Mouse (Mus musculus) stomach, postnatal 0 days (tissue): ENCODE results near the gene Hexim2. TPM values are rescaled to one million over a fixed set of nuclear protein-coding genes. Genes with fewer than 3 reads are reported as not detected.

Source experiments
- ATAC-seq: fragments of 200-750 bp; cut with Nextera tagmentation; 2 replicates; pipeline ENCODE4 v1.8.0; 2017; ENCODE audit not compliant: low FRiP score, low TSS enrichment
- DNase-seq: peaks from one replicate; pipeline ENCODE4 v3.0.0-alpha.2; 2016; ENCODE audit warnings: low spot score
- H3K27ac ChIP-seq: fragments of 300-500 bp; sonication (generic); replicated peaks from 2 replicates; pipeline ENCODE4 v1.5.1; 2014; ENCODE audit warnings: mild to moderate bottlenecking, control low read depth
- H3K27me3 ChIP-seq: fragments of 300-500 bp; sonication (generic); 2 replicates; pipeline ENCODE4 v1.6.1; 2014; ENCODE audit warnings: low read length; ENCODE audit not compliant: control insufficient read depth, insufficient read depth
- H3K36me3 ChIP-seq: fragments of 300-500 bp; sonication (generic); 2 replicates; pipeline ENCODE4 v1.6.1; 2014; ENCODE audit warnings: low read length, mixed read lengths; ENCODE audit not compliant: control insufficient read depth, insufficient read depth
- H3K4me1 ChIP-seq: fragments of 300-500 bp; sonication (generic); replicated peaks from 2 replicates; pipeline ENCODE4 v1.6.1; 2014; ENCODE audit warnings: antibody characterized with exemption; ENCODE audit not compliant: control insufficient read depth, insufficient read depth
- H3K4me2 ChIP-seq: fragments of 300-500 bp; sonication (generic); replicated peaks from 2 replicates; pipeline ENCODE4 v1.6.1; 2014; ENCODE audit warnings: low read depth, mild to moderate bottlenecking, control low read depth, moderate library complexity
- H3K4me3 ChIP-seq: fragments of 300-500 bp; sonication (generic); 2 replicates; pipeline ENCODE4 v1.5.1; 2014; ENCODE audit warnings: low read depth, low read length, control low read depth
- H3K9ac ChIP-seq: fragments of 300-500 bp; sonication (generic); 2 replicates; pipeline ENCODE4 v1.6.1; 2014; ENCODE audit warnings: mild to moderate bottlenecking, low read length, control low read depth, mixed read lengths
- H3K9me3 ChIP-seq: fragments of 300-500 bp; sonication (generic); 2 replicates; pipeline ENCODE4 v1.6.1; 2016; ENCODE audit warnings: low read length; ENCODE audit not compliant: control insufficient read depth
- CTCF ChIP-seq: IDR thresholded peaks from 2 replicates; pipeline ENCODE4 v1.5.1; 2016; ENCODE audit warnings: antibody characterized with exemption, low read depth, mild to moderate bottlenecking, moderate library complexity
- EP300 ChIP-seq: optimal IDR thresholded peaks from 2 replicates; pipeline ENCODE3; 2016; ENCODE audit warnings: antibody characterized with exemption
- WGBS: fragments of 180-500 bp; shearing (Covaris S2); extraction: QIAGEN DNeasy Blood & Tissue Kit; methylation state at CpG from one replicate; pipeline ENCODE4 v1.1.7; 2014; 5-methylcytosine and 5-hydroxymethylcytosine counted together
- polyA plus RNA-seq: library from polyadenylated mRNA; unstranded; fragments of >200 nt; fragmentation: Nextera tagmentation; extraction: Ambion mirVana; gene quantifications from 2 replicates; pipeline ENCODE4 v1.2.1, GENCODE M21; 2015

Hexim2 gene
- polyA plus RNA-seq = 3.7 and 4.4 TPM in 2 replicates

GRCm38 (mm10) chr11:103131701-103132575 lies at the start of gene Hexim2:
Gene Hexim2 (plus strand): TSS chr11:103132429.
- H3K9me3 ChIP-seq = no peaks in the 10 kb centered on the region
- H3K27ac ChIP-seq = peak within 1 kb of the TSS; percentile 98
- H3K4me1 ChIP-seq = peaks cover 10% of the 10 kb centered on the region; the same call in 1 of the 2 replicates
- under 1% methylated on average over 39 of the region's 39 CpGs for WGBS
- peak; percentile 42 for ATAC-seq
- peak; percentile 68 for DNase-seq
- H3K27me3 ChIP-seq = no peaks in the 10 kb centered on the region
- H3K4me3 ChIP-seq = peak within 1 kb of the TSS; percentile 96
- H3K9ac ChIP-seq = peak within 1 kb of the TSS; percentile 100
- H3K36me3 ChIP-seq = no peaks in the 10 kb centered on the region
- TF ChIP-seq EP300 (no peak), CTCF (no peak)
- H3K4me2 ChIP-seq = peak within 1 kb of the TSS; percentile 70

GRCm38 (mm10) chr11:103093306-103093705 lies 38.9 kb upstream of the Hexim2 start:
- ATAC-seq = 0 out of 2 replicates have a peak, but pooled peaks have one; percentile 9
- TF ChIP-seq CTCF (no peak), EP300 (no peak)

GRCm38 (mm10) chr11:103093862-103094833 lies 38.1 kb upstream of the Hexim2 start:
- Histone ChIP-seq H3K27ac (peak overlapping the region; percentile 49), H3K4me3 (no peak overlapping the region), H3K36me3 (no peaks in the 10 kb centered on the region), H3K9ac (no peak overlapping the region), H3K27me3 (no peaks in the 10 kb centered on the region), H3K4me1 (0 out of 2 replicates have a peak, but pooled peaks cover 2% of the 10 kb centered on the region), H3K4me2 (no peak overlapping the region), H3K9me3 (no peaks in the 10 kb centered on the region)
- no peak for TF ChIP-seq CTCF
- TF ChIP-seq EP300 = no peak
- peak; percentile 95 for DNase-seq
- WGBS = 50% methylated on average over 20 of the region's 20 CpGs
- peak; percentile 90 for ATAC-seq

More at GRCm38 (mm10) chr11:103093306-103093705, 38.9 kb upstream of the Hexim2 start:
- Histone ChIP-seq H3K9ac (no peak overlapping the region), H3K27ac (0 out of 2 replicates have a peak overlapping the region, but pooled peaks have one; percentile 35), H3K4me2 (no peak overlapping the region), H3K36me3 (no peaks in the 10 kb centered on the region), H3K9me3 (no peaks in the 10 kb centered on the region), H3K27me3 (no peaks in the 10 kb centered on the region), H3K4me1 (0 out of 2 replicates have a peak, but pooled peaks cover 2% of the 10 kb centered on the region), H3K4me3 (no peak overlapping the region)
- WGBS = 72% methylated on average over 7 of the region's 7 CpGs
- DNase-seq = peak; percentile 72

- Histone ChIP-seq H3K9ac (no peak overlapping the region), H3K4me3 (no peak overlapping the region), H3K27ac (peak overlapping the region; percentile 49), H3K9me3 (no peaks in the 10 kb centered on the region), H3K4me2 (no peak overlapping the region), H3K36me3 (no peaks in the 10 kb centered on the region), H3K27me3 (no peaks in the 10 kb centered on the region), H3K4me1 (0 out of 2 replicates have a peak, but pooled peaks cover 2% of the 10 kb centered on the region)
- ATAC-seq (no peak), DNase-seq (no peak)
- WGBS = 61% methylated on average over 9 of the region's 9 CpGs
- TF ChIP-seq EP300 (no peak), CTCF (no peak)
These were observed 37.0 kb upstream of the Hexim2 start for GRCm38 (mm10) chr11:103095107-103095670.

GRCm38 (mm10) chr11:103095801-103096200 lies 36.4 kb upstream of the Hexim2 start:
- no peaks in the 10 kb centered on the region for H3K9me3 ChIP-seq
- H3K36me3 ChIP-seq = no peaks in the 10 kb centered on the region
- H3K27ac ChIP-seq = no peak overlapping the region
- no peaks in the 10 kb centered on the region for H3K27me3 ChIP-seq
- no peak for ATAC-seq
- DNase-seq = no peak
- TF ChIP-seq CTCF = no peak
- no peak for TF ChIP-seq EP300
- no peak overlapping the region for H3K4me3 ChIP-seq
- H3K4me2 ChIP-seq = no peak overlapping the region
- WGBS = 87% methylated on average over 6 of the region's 6 CpGs
- 0 out of 2 replicates have a peak, but pooled peaks cover 2% of the 10 kb centered on the region for H3K4me1 ChIP-seq
- no peak overlapping the region for H3K9ac ChIP-seq
